Mouse (Mus musculus): Measurements from ENCODE around the gene Gm10188.

Gm10188 gene

GRCm38 (mm10) chr1:132229667-132230066 is at the start of gene Gm10188:
Gm10188 (minus strand) TSS chr1:132229767.
- in situ Hi-C loops (cut with MboI, MseI), result no loop called here

GRCm38 (mm10) chr1:132277124-132277523 is 47.6 kb upstream of the Gm10188 start:
- in situ Hi-C loops (cut with MboI, MseI), result loop anchor here (25.0 kb wide), 1 partner anchor 1340 kb away; the partner anchor contains the start of gene Il19

- in situ Hi-C loops (cut with MboI, MseI), result loop anchor here (25.0 kb wide), 1 partner anchor 1339 kb away; the partner anchor contains the start of gene Il19
Measured at GRCm38 (mm10) chr1:132276694-132277093, 47.1 kb upstream of the Gm10188 start.

DNA sequence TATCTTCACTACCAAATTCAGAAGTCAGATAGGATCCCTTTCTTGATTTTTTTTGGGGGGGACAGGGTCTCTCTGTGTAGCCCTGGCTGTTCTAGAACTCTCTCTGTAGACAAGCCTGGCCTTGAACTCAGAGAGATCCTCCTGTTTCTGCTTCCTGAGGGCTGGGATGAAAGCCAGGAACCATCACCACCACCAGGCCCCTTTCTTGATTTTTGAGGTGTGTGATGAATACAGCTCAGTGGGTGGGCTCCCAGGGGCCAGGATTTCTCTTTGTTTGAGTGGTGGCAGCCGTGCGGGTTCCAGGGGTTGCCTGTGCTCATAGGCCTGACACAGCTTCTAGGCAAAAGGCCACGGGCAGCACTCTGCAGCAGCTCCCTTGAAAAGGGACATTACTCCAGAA is 41.7 kb upstream of the Gm10188 start:
- in situ Hi-C loops (cut with MboI, MseI), result no loop called here

GRCm38 (mm10) chr1:132268418-132269060 is 39.0 kb upstream of the Gm10188 start:
- in situ Hi-C loops (cut with MboI, MseI), result no loop called here

DNA sequence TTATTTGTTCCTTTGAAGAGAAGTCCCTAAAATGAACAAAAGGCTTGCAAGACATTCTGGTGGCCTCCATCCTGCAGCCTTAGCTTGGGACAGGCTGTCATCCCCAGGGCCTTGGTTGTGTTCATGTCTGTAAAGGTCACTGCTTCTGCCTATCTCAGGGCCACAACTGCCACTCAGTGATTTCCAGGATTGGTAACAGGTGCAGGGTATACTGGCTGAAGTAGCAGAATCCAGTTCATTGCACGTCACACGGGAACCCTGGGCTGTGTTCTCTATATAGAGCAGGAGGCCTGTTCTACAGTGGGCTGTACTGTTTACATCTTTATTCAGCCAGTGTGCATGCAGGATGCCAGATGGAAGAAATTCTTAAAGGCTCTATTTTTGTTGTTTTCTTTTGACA is 38.4 kb upstream of the Gm10188 start:
- in situ Hi-C loops (cut with MboI, MseI), result no loop called here

GRCm38 (mm10) chr1:132266791-132267557 is 37.4 kb upstream of the Gm10188 start:
- in situ Hi-C loops (cut with MboI, MseI), result no loop called here

GRCm38 (mm10) chr1:132265936-132266335 is 36.4 kb upstream of the Gm10188 start:
- in situ Hi-C loops (cut with MboI, MseI), result no loop called here

GRCm38 (mm10) chr1:132265211-132265859 is 35.8 kb upstream of the Gm10188 start:
- in situ Hi-C loops (cut with MboI, MseI), result no loop called here

DNA sequence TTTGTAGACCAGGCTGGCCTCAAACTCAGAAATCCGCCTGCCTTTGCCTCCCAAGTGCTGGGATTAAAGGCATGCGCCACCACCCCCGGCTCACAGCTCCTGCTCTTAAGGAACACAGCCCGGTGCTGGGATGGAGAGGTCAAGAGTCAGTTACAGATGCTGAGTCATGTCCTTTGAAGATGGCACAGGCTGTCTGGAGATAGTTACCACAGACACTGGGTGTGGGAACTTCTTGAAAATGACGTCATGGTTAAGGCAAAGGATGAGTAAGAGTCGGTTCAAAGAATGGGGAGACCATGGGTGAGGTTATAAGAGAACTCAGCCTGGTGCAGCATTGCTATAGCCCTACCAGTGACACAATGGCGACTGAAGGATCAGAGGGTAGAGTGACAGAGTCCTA is 35.0 kb upstream of the Gm10188 start:
- in situ Hi-C loops (cut with MboI, MseI), result no loop called here

DNA sequence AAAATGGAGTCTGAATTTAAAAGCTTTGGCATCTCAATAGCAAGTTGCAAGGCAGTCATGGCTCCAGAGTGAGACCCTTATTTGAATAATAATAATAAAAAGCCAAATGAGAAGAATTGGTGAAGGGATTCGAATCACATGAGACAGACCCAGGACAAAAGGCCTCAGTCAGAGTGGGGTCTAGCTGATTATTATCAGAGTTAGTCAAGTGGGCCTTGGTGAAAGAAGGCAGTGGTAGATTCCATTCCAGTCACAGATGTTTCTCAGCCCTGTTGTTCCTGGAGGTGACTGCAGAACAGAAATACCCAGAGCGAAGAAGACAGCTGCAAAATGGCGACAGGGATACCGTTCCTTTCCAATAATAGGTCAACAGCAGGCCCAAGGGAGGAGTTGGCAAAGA is 34.1 kb upstream of the Gm10188 start:
- in situ Hi-C loops (cut with MboI, MseI), result no loop called here

DNA sequence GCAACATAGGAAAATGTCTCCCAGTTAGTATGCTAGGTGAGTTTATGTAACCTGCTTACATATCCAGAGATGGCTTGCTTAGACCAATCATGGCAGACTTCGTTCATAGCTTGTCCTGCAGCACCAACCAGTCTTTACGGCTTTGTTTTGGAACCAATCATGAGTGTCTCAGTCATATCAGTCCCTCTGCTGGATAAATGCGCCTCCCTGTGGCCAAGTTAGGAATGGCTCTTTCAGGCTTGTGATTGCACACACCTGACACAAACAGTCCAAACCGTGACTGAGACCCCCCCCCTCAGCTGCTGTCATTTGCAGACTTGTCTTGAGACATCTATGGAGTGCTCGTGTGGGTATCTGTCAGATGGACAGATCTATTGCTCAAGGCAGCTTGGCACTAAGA is 31.5 kb upstream of the Gm10188 start:
- in situ Hi-C loops (cut with MboI, MseI), result no loop called here

DNA sequence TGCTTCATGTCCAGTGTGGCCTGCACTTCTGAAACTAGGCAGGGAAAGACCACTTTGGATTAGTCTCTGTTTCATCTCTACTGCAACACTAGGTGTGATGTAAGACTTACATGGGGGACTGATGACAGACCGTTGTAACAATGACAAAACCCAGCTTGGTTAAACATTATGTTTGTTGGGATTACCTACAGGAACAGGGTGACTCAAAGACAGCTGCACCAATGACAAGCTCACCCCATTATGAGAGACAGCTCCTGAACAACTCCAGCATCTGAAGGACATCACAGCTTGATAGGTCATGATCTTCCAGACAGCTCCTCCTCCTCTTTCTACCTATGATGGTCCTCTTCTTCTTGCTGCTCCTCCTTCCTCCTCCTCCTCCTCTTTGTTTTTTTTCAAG is 30.8 kb upstream of the Gm10188 start:
- in situ Hi-C loops (cut with MboI, MseI), result no loop called here

- in situ Hi-C loops (cut with MboI, MseI), result no loop called here
Measured at GRCm38 (mm10) chr1:132254467-132254866, 24.9 kb upstream of the Gm10188 start.

- in situ Hi-C loops (cut with MboI, MseI), result no loop called here
Measured at GRCm38 (mm10) chr1:132246641-132247040, 17.1 kb upstream of the Gm10188 start.

DNA sequence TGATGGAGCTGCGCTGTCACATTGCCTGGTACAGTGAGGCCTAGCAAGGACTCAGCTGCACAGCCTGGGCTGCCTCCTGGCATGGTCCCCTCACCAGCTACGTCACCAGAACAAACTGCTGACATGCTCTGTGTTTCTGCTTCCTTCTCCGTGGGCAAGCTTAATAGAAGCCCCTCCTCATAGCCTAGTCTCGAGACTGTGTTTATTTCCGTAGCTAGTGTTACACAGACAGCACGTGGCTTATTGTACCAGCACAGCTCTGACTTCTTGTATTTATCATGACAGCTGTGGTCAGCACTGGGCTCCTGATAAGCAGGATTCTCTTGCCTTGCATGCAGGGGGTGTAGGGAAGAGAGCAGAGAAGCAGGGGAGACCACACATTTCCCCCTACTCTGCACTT is 16.6 kb upstream of the Gm10188 start:
- in situ Hi-C loops (cut with MboI, MseI), result no loop called here

- in situ Hi-C loops (cut with MboI, MseI), result no loop called here
Measured at GRCm38 (mm10) chr1:132245010-132245409, 15.4 kb upstream of the Gm10188 start.

DNA sequence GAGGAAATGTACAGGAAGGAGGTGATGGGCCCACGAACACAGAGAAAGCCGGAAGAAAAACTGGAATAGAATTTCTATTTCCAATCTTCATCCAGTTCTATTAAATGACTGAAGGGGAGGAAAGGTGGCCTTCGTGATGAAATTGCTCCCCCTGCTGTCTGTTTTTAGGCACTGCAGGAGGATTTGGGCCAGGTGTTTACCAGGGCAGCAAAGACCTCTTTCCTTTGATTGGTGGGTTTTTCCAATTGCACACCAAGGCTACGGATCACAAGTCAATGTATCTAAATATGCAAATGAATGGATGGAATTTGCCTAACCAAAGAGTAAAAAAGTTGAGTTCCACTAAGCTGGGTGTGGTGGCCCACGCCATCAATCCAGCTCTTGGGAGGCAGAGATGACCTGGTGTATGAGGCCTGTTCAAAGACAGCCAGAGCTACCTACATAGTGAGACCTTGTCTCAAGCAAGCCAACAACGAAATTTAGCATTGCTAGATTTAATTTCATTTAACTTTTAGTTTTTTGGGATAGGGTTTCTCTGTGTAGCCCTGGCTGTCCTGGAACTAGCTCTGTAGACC is 8.1 kb upstream of the Gm10188 start:
- in situ Hi-C loops (cut with MboI, MseI), result no loop called here

- in situ Hi-C loops (cut with MboI, MseI), result no loop called here
Measured at GRCm38 (mm10) chr1:132234757-132235273, 5.2 kb upstream of the Gm10188 start.

GRCm38 (mm10) chr1:132233566-132233965 is 4.0 kb upstream of the Gm10188 start:
- in situ Hi-C loops (cut with MboI, MseI), result no loop called here

GRCm38 (mm10) chr1:132231470-132232274 is 2.1 kb upstream of the Gm10188 start:
- in situ Hi-C loops (cut with MboI, MseI), result no loop called here
